Mouse (Mus musculus): ENCODE data around the gene Ptgs1.

DNA sequence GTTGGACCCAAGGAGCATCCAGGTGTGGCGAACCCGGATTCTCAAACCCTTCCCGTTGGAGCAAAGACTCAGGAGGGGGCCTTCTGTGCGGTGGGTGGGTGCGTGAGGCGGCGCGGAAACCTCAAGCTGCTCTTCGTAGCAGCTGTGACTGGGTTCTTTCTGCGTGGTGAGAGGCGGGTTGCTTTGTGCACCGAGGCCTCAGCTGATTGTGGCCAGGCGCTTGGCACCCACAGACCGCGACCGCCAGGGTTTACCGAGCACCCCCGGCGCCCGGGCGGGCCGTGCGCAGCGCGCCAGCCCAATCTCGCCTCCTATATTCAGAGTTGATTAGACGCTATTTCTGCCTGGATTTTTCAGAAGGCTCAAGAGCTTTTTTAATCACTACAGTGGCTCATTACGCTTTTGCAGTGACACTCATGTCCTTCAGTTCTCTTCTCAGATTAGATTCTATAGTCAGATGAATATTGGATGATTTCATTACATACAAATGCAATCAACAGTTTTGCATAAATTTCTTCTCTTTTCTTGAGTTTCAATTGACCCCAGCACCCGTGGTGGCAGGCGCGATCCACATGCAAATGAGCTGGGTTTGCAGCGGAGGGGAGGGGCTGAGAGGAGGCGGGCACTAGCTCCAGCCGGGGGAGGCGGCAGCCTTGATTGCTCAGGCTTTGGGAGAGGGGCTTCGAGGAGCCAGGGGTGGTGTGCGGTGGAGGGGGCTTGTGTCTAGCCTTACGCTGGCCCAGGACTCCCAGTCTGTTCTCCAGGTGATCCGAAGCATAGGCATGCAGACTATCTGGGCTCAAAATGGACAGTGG, 27.0 kb upstream of the Ptgs1 start:
- TF ChIP-seq CTCF (IDR thresholded peaks at IDR 0.05; ENCODE audit: borderline replicate concordance, control insufficient read depth, extremely low read depth, insufficient read depth, low read length, poor library complexity) (no peak), POLR2A (IDR thresholded peaks at IDR 0.05; ENCODE audit: control insufficient read depth, extremely low read depth, insufficient read depth, low read length, poor library complexity) (no peak)

Measured in thymus, adult 2 months (tissue).